Mouse (Mus musculus) brain, adult 2 months (tissue): ENCODE measurements around the gene Fut1.
"Not testable (repeated sequence)": the region's sequence is repeated elsewhere in the genome, so short reads cannot be mapped to it uniquely, and the experiment has no call there.

Experiments
- DNase-seq: peaks from one replicate; pipeline ENCODE4 v3.0.0; 2011; ENCODE audit warnings: low read depth, low spot score

Fut1 gene

DNA sequence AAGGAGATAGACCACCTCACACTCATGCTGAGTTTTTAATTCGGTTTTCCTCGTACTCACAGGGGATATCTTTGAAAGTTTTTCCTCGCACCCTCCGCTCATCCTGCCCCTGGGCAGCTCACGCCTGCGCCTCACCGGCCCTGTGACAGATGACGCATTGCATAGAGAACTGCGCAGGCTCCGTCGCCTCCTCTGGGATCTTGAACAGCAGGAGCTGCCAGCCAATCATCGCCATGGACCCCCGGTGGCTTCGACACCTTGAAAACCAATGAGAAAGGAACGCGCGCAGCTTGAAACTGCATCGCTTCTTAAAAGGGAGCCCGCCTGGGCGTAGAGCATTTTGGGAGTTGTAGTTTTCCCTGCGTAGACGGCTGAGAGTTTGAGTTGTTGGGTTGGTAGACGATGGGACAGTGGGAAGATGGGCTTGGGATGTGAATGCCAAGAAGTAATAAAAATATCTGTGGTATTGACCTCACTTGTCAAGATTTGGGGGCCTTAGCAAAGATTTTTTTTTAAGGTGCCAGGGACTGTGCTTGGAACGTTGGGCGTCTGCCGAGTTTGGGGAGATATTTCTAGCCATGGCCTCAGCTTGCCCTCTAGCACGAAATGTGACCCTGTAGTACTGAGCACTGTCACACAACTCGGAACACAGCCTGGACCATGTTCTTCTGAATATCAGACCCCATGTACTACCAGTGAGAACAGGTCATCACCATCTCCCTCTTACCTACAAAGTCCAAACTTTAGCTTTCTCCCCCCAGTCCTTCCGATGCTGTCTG lies 21.7 kb downstream of the Fut1 start:
- DNase-seq = peak; percentile 100

DNA sequence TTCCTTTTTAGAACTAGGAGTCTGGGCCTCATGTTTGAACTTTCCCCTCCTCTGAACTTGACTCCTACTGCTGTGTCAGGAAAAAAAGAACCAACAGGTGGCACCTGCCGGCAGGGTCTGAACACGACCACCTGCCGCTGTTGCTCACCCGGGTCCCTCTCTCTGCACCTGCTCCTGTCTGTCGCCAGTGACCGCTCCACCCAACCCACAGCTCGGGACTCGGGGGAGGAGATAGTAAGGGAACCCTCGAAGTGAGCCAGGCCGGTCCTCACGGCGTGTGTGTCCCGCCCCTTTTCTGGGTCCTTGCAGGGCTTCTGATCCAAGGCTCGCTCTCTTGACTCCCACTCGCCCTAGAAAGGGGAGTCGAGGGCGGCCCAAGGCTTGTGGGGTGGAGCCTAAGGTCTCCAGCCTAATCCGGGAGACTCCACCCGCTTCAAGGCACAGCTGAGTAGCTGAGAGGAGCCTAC lies 22.5 kb downstream of the Fut1 start, which contains the start of gene Mamstr:
Gene Mamstr (plus strand): TSS at position 417 of the 467 bp plus-strand sequence.
- no peak for DNase-seq

DNA sequence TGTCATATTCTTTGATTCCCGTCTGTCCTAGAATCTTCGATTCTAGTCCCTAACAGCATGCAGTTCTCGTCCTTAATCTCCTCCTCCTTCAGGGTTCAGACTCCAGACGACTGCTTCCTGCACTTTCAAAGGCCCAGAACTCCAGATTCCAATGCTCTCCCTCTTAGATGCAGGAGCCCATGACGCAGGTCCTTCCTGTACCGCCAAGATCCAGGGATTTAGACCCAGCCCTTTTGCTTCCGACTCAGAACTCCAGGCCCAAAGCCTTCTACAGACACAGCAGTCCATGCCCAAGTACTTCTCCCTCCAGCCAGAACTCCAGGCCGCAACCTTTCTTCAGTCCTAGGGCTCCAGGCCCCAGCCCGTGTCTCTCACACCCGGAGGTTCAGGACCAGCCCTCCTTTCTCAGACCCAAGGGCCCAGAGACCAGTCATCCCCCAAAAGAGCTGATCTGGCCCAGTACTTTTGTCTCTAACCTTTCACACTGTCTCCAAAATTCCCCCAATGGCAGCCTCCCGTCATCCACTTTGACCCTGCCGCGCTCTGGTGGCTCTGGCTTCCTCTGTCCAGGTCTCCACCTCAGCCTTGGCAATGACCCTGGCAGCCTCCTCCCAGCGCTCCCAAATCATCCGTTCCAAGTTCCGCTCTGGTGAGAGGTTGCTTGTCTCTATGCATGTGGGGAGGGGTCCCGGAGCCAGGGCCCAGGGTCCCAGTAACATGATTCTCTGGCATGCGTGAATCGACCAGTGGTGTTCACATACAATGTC lies 23.3 kb downstream of the Fut1 start:
- no peak for DNase-seq

DNA sequence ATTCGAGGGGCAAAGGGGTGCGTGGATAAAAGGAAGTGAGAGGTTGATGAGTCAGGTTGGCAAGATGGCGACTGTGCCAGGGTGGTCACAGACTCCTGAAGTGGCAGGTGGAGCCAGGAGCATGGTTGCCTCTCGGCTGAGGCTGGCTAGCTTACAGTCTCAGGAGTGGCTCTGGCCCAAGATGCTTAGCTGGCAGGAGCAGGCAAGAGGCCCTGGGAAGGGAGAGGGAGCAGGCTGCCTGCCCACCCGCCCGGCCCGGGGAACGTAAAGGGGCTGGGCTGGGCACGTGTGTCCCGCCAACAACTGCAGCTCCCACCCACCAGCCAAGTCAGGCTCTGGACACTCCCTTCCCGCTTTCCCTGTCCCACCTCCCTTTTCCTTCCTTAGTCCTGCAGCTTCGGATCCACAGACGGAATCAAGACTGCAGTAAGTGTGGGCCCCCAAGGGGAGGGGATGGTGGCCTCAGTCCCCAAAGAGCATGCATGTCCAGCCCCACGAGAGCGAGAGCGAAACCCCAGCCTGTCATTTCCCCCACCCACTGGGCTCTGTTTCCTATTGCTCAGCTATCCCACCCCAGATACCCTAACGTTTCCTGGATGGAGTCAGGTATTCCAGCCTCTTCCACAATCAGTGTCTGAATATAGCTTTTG lies 24.4 kb downstream of the Fut1 start:
- DNase-seq = peak; percentile 69

DNA sequence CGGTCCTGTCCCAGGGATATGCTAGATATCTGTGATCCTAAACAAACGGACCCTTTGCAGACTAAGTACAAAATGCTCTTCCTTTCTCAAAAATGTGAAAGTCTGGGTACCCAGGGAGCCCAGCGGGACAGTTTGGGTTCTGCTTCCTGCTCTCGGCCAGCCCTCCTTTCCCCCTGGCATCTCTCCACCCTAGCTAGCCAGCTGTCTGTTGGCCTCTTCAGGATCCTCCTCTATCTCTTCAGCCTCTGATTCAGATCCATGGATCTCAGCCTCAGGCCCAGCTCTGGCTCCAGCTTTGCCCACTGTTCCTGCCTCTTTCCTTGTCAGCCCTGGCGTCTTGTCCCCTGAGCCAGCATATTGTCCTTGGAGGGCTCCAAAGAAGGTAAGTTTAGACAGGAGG lies 25.0 kb downstream of the Fut1 start:
- peak; percentile 55 for DNase-seq

DNA sequence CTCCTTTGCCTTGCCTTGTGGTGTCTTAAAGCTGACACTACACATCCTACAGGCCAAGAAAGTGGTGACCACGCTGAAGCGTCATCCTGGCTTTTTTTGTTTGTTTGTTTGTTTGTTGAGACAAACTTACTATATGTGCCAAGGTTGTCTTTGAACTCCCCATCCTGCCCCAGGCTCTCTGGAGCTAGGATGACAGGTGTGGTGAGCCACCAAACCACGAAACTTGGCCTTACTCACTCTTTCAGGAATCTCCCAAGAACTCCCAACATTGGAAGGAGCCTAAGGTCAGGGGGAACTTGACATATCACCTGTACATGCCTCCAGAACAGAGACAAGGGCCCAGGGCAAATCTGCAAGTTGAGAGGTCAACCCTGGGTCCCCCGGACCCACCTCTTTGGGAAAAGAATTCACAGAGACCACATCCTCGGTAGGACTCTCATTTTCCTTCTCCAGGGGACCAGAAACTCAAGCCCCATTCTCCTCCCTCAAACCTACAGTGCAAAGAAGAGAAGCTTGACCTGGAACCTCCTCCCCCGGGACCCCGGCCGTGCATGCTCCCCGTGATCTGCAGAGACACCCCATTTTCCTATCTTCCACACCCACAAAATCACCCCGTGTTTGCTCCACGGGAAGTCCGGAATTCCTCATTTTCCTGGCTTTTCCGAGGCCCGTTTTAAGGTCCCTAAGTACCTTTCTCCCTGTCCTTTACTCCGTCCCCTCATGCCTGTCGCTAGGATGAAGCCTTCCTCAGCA lies 25.6 kb downstream of the Fut1 start:
- DNase-seq = no peak

DNA sequence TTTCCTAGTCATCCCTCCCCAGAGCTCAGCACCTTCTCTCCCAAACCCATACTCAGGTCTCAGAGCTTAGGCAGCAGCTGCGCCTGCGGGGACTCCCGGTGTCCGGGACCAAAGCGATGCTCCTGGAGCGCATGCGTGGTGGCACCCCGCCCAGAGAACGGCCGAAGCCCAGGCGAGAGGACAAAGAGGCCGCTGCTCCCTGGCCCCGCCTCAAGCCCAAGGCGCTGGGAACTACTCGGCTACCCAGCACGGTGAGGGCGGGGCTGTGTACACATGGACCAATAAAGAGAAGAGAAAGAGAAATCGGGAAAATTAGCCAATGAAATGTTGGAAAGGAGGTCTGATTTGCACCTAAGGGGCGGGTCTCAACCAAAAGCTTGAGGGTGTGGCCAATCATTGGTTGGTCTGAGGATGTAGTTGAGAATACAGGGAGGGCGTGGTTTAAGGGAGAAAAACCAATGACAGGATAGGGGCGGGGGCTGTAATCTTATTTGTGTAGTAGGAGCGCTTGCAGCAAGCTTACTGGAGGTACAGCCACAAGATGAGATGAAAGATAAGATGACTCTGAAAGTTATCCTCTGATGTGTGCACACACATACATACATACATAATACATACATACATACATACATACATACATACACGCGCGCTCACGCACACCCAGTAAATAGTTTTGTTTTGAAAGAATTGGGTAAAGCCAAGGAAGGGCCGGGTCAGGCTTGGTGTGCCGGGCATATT lies 26.5 kb downstream of the Fut1 start:
- peak; percentile 99 for DNase-seq

DNA sequence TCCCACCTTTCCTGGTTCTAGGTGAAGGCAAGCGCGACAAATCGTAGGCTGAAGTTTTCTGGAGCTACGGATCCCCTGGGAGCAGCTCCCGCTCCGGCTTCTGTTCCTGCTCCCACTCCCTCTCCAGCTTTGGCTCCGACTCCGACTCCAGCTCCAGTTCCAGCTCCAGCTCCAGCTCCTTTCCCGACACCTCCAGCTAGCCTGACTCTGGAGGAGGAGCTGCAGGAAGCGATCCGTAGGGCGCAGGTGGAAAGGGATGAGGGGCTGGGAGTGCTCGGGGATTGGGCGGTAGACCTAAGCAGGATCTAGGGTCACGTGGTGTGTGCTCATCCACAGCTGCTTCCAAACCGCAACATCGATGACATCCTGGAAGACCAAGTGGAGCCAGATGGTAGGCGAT lies 27.1 kb downstream of the Fut1 start:
- DNase-seq = peak; percentile 96

DNA sequence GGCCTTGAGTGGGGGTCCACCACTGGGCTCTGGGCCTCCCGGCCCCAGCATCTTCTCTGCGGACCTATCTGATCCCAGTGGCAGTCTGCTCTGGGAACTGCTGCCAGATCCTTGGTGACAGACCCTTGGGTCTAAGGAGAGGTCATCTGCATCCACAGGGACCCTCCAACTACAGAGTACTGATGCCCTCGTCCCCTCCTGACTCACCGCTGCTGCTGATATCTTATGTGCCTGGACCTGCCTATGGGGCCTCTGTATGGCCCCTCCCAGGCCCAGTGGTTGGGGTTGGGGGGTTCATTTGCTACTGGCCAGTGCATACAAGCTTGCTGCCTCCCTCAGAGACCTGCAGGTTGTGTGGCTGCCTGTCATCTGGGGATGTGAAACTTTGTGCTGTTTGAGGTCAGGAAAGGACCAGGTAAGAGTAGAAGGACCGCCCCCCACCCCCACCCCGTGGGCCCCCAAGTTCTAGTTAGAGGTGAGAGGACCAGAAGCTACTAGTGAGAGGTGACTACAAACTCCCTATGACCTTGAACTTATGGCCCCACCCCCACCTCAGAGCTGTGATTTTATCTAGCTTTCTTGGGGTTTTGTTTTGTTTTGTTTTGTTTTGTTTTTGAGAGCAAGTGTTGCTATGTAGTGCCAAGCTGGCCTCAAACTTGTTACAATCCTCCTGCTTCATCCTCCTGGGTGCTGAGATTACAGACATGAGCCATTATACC lies 27.9 kb downstream of the Fut1 start:
- DNase-seq = no peak

DNA sequence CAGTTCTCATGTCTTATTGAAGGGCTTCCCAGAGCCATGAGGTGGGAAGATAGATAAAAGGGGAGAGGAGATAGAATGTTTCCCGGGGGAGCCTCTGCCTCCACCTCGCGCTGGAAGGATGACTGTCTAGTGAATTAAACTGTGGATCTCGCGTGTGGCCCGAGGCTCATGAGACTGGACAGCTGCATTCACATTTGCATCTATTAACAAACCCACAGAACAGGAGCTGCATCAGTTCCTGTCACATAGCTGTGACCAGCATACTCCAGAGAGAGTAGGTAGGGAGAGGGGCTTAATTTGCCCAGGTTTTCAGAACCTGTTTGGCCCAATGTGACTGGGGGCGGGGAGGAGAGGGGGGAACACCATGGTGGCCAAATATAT lies 28.5 kb downstream of the Fut1 start:
- DNase-seq = no peak

DNA sequence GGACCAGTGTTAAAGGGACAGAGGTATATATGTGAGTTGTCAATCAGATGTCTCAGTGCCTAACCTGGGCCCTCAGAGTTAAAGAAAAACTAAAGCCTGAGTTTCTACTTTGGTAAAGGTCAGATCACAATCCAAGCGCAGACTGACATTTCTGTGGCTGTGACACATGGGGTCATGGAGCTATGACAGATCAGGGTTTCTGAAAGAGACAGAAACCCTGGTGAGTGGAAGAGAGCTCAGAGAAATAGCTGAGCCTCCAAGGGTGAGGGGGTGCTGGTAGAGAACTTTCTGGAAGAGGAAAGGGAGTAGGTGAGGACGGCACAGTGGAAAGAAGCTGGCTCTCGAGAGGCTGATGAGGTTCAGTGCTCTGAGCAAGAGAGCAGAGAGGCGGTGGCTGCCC lies 29.6 kb downstream of the Fut1 start:
- no peak for DNase-seq

DNA sequence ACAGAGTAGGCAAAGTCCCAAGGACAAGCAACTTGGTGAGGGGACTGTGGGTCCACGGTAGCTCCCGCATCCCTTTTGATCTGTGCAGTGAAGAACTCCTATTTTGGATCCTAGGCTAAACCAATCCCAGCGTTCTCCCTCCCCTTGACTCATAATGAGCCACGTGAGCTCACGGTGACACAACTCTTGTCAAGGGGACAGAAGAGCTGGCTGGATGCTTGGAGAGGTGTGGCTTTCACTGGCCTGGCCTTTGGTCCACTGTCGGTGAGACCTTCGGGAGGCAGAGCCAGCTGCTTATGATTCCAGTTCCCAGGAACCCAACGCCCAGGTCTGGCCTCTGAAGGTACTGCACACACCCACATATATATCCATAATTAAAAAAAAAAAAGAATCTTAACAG lies 32.3 kb downstream of the Fut1 start:
- no peak for DNase-seq

DNA sequence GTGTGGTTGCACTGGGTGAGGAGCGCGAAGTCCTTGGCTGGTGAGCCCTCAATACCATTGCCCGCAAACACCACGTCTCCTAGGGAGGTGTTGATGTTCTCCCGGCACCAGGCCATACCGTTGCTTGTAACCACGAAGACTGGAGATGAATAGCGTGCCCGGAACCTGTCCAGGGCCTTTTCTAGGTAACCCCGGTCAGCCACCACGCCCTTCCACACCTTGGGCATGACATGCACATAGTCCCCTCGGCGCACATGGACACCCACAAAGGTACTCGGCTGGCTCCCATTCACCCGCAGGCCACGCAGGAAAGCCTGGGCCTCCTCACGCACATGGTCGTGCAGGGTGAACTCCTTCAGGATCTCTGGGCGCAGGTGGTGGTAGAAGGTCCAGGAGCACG lies 33.4 kb downstream of the Fut1 start:
- DNase-seq = not testable (repeated sequence)

DNA sequence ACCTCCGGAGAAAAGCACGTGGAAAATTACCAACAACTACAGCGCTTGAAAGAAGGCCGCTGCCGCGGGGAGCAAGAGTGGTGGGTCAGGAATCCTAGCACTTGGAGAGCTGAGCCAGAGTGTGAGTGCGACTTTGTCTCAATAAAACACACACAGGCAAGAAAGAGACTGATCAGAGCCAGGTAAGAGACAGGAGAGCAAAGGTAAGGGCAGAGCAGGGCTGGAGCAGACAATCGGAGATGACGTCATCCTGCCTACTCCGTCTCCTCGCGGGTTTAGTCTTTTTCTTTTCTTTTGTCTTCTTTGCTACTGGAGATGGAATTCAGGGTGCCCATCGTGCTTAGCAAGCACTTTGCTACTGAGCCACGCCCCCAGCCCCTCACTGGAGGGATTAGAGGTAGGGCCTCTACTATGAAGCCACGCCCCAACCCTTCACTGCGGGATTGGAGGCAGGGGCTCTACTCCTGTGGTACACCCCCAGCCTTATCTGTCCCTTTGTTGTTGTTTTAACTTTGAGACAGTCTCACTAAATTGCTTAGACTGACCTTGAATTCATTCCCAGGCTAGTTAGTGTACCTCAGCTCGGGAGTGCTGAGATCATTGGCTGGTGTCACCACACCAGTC lies 37.4 kb downstream of the Fut1 start:
- peak; percentile 33 for DNase-seq

DNA sequence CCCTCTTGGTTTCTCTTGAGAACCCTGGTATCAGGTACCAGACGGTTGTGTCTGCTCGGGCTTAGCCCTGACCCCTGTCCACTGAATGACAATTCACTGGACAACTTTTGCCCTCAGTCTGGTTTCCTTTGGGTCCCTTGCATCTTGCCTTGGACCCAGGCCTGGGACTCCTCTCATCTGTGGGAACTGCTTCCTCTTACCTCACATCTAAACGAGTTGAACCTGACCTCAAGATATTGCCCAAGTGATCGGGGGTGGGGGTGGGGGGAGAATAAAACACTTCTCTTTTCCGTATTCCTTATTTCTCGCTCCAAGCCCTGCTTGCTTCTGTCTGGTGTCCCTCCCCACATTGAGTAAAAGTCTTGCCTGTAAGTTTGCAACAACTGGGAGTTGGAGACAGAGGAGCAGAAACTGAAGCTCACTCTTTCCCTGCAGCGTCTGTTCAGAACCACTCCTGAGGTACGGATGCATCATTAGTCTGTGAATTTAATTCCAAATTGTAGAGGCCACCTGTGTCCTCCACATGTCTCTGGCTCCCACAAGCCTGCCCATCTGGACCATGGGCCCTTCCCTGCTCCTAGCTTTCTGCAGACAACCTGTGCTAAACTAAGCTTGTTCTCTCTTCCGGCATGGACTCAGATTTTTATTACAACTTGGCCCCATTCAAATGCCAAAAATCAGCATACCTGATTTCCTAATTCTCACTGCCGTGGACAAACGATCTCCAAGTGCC lies 43.8 kb downstream of the Fut1 start:
- DNase-seq = peak; percentile 59

DNA sequence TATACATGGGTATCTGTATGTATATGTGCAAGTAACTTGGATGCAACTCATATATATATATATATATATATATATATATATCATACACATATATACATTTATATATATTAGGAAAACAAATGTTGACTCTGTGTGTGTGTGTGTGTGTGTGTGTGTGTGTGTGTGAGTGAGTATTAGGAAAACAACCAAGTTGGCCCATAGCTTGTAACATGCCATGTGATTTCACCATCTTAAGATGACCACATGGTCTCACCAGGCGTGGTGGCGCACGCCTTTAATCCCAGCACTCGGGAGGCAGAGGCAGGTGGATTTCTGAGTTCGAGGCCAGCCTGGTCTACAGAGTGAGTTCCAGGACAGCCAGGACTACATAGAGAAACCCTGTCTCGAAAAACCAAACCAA lies 44.6 kb downstream of the Fut1 start:
- not testable (repeated sequence) for DNase-seq

DNA sequence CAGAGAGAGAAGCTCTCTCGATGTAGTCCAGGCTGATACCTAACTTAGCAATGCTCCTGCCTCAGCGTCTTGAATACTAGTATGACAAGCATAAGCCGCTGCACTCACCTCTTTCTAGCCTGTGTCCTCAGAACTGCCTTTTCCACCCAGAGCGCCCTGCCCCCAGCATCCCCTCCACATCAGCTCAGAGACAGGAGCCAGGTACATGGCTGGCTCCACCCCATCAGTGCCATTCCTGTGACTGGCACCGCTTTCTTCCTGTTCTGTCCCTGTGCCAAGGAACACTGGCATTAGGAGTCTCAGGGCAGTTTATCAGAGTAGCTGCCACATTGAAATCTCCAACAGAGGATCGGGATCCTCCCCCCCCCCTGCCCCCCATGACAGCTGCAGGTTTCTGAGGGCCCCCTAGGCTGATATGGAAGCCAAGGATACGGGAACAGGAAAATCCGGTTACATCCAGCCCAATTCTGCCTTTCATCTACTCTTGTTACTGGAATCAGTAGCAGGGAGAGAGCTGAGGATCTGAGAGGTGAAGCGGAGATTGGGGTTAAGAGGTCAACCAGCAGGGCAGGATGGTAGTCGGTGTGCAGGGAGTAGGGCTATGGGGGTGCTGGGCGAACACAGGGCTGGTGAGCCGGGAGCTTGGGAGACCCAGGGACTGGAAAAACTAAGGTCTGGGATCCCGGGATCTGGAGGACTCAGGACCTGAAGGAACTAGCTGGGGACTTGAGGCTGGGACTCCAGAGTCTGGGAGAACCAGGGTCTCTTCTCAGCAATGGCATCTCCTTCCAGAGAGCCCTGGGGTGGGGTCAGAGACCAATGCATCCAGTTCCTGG lies 48.4 kb downstream of the Fut1 start:
- no peak for DNase-seq

DNA sequence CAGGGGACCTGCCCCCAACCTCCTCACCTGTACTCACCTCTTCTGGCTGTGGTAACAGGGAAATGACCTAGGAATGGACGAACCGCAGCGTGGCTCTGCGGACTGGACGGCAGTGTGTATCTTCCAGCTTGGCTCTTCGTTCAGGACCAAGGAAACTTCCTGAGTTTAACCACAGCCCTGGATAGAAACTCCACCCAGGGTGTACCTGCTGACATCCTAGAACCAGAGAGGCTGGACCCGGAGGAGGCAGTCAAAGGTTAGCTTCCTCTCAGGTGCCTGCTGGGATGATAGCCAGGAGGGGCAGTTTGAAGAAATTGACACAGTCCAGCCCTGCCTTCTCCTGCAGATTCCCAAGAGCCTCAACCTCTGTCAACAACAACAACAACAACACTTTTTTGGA lies 49.1 kb downstream of the Fut1 start, which contains the start of gene Fut2:
Gene Fut2 (minus strand): TSS at position 234 of the 400 bp plus-strand sequence.
- no peak for DNase-seq
